Mouse (Mus musculus) CH12.LX (cell line): ENCODE measurements at regions not wholly inside any gene's neighbourhood (a gene's known extent, or its start where the extent isn't known, plus 50 kb on each side); places are given as distances from the start of the nearest gene placed in this dataset.

Experiments used
- DNase-seq: peaks from one replicate; pipeline ENCODE4 v3.0.0-alpha.2; 2013; ENCODE audit errors: extremely low read depth
- H3K27ac ChIP-seq: 2 replicates; pipeline ENCODE4 v1.5.1; 2012; ENCODE audit warnings: low read depth, mild to moderate bottlenecking, control low read depth, moderate library complexity; ENCODE audit not compliant: insufficient read depth
- H3K27me3 ChIP-seq: replicated peaks from 2 replicates; pipeline ENCODE3; 2012; ENCODE audit warnings: inconsistent platforms
- H3K36me3 ChIP-seq, 2 experiments: replicated peaks in 1 of 2; 2 replicates each; pipeline versions ENCODE3 to v1.6.1; 2012; ENCODE audit warnings: inconsistent platforms in 1 of 2, low read length in 1 of 2, mild to moderate bottlenecking in 1 of 2, mixed read lengths in 1 of 2, moderate library complexity in 1 of 2; ENCODE audit not compliant: control insufficient read depth in 1 of 2, insufficient read depth in 1 of 2
- H3K4me1 ChIP-seq, 2 experiments: 2 replicates each; pipeline ENCODE4 v1.6.1; 2012; ENCODE audit warnings: inconsistent platforms in 1 of 2, moderate library complexity in 1 of 2; ENCODE audit not compliant: insufficient read depth in 2 of 2, control insufficient read depth in 1 of 2
- H3K4me2 ChIP-seq: 2 replicates; pipeline ENCODE4 v1.6.1; 2012; ENCODE audit warnings: low read depth, mild to moderate bottlenecking, control low read depth; ENCODE audit not compliant: poor library complexity, insufficient read depth, severe bottlenecking
- H3K4me3 ChIP-seq, 3 experiments: fragments of 150-350 bp in 1 of 3; sonication (generic) in 1 of 3; replicated peaks in 1 of 3; 2 replicates each; pipeline versions ENCODE3 to v1.5.1; 2011 to 2012; ENCODE audit warnings: low read depth in 2 of 3, low read length in 2 of 3, mild to moderate bottlenecking in 2 of 3, moderate library complexity in 2 of 3, control low read depth in 1 of 3, improper control_type of control experiment in 1 of 3, inconsistent platforms in 1 of 3, mixed read lengths in 1 of 3; ENCODE audit not compliant: poor library complexity in 1 of 3
- H3K79me2 ChIP-seq: replicated peaks from 2 replicates; pipeline ENCODE4 v1.6.1; 2012; ENCODE audit warnings: mild to moderate bottlenecking, moderate library complexity; ENCODE audit not compliant: control insufficient read depth, poor library complexity, insufficient read depth, severe bottlenecking; ENCODE audit errors: extremely low read depth
- H3K9ac ChIP-seq: 2 replicates; pipeline ENCODE4 v1.6.1; 2012; ENCODE audit warnings: low read depth, mild to moderate bottlenecking, control low read depth, moderate library complexity; ENCODE audit not compliant: insufficient read depth
- H3K9me3 ChIP-seq: replicated peaks from 2 replicates; pipeline ENCODE3; 2012; ENCODE audit warnings: low read length, inconsistent platforms, mixed read lengths
- BHLHE40 ChIP-seq: IDR thresholded peaks from 2 replicates; pipeline ENCODE4 v1.6.1; 2011; ENCODE audit warnings: mild to moderate bottlenecking, low read depth, low read length, improper control_type of control experiment
- CHD1 ChIP-seq: IDR thresholded peaks from 2 replicates; pipeline ENCODE4 v1.6.1; 2012; ENCODE audit warnings: low read depth, low read length, improper control_type of control experiment, inconsistent platforms
- CTCF ChIP-seq, 2 experiments: IDR thresholded peaks in 1 of 2; conservative IDR thresholded peaks in 1 of 2; 2 replicates each; pipeline ENCODE4 v1.5.1; 2011 to 2012; ENCODE audit warnings: low read depth in 2 of 2, low read length in 2 of 2, improper control_type of control experiment in 1 of 2, inconsistent platforms in 1 of 2, mild to moderate bottlenecking in 1 of 2, moderate library complexity in 1 of 2
- E2F4 ChIP-seq: IDR thresholded peaks from 2 replicates; pipeline ENCODE4 v1.6.1; 2011; ENCODE audit warnings: low read depth, low read length, improper control_type of control experiment; ENCODE audit not compliant: insufficient replicate concordance
- ELF1 ChIP-seq: IDR thresholded peaks from 2 replicates; pipeline ENCODE4 v1.6.1; 2014; ENCODE audit warnings: low read depth, mild to moderate bottlenecking, inconsistent platforms, low read length, improper control_type of control experiment
- IRF4 ChIP-seq: IDR thresholded peaks from 2 replicates; pipeline ENCODE4 v1.6.1; 2014; ENCODE audit warnings: low read depth, mild to moderate bottlenecking, inconsistent platforms, low read length, improper control_type of control experiment
- JUN ChIP-seq: IDR thresholded peaks from 2 replicates; pipeline ENCODE4 v1.6.1; 2011; ENCODE audit warnings: low read depth, mild to moderate bottlenecking, low read length, improper control_type of control experiment, moderate library complexity; ENCODE audit not compliant: insufficient read depth
- KAT2A ChIP-seq: IDR thresholded peaks from 2 replicates; pipeline ENCODE4 v1.6.1; 2012; ENCODE audit warnings: low read length, improper control_type of control experiment, inconsistent platforms; ENCODE audit not compliant: insufficient replicate concordance
- MAFK ChIP-seq: IDR thresholded peaks from 2 replicates; pipeline ENCODE4 v1.6.1; 2011; ENCODE audit warnings: low read length, improper control_type of control experiment; ENCODE audit not compliant: insufficient replicate concordance
- MAX ChIP-seq: IDR thresholded peaks from 2 replicates; pipeline ENCODE4 v1.6.1; 2011; ENCODE audit warnings: low read length, improper control_type of control experiment
- MEF2A ChIP-seq: IDR thresholded peaks from 2 replicates; pipeline ENCODE4 v1.6.1; 2014; ENCODE audit warnings: low read depth, mild to moderate bottlenecking, inconsistent platforms, low read length, improper control_type of control experiment, borderline replicate concordance
- MYC ChIP-seq: IDR thresholded peaks from 2 replicates; pipeline ENCODE4 v1.6.1; 2011; ENCODE audit warnings: low read depth, mild to moderate bottlenecking, improper control_type of control experiment, low read length
- NELFE ChIP-seq: IDR thresholded peaks from 2 replicates; pipeline ENCODE4 v1.6.1; 2011; ENCODE audit warnings: low read depth, low read length, improper control_type of control experiment
- PAX5 ChIP-seq: IDR thresholded peaks from 2 replicates; pipeline ENCODE4 v1.6.1; 2012; ENCODE audit warnings: low read length, inconsistent platforms, mixed read lengths
- POLR2A ChIP-seq: IDR thresholded peaks from 2 replicates; pipeline ENCODE4 v1.6.1; 2011; ENCODE audit warnings: low read depth, mild to moderate bottlenecking, improper control_type of control experiment, low read length
- POLR2AphosphoS2 ChIP-seq: IDR thresholded peaks from 2 replicates; pipeline ENCODE4 v1.6.1; 2011; ENCODE audit warnings: low read depth, low read length, improper control_type of control experiment
- RAD21 ChIP-seq: IDR thresholded peaks from 2 replicates; pipeline ENCODE4 v1.6.1; 2011; ENCODE audit warnings: low read depth, mild to moderate bottlenecking, low read length, improper control_type of control experiment, moderate library complexity
- SMC3 ChIP-seq: IDR thresholded peaks from 2 replicates; pipeline ENCODE4 v1.6.1; 2011; ENCODE audit warnings: low read depth, low read length, improper control_type of control experiment
- TCF12 ChIP-seq: IDR thresholded peaks from 2 replicates; pipeline ENCODE4 v1.6.1; 2014; ENCODE audit warnings: low read depth, mild to moderate bottlenecking, inconsistent platforms, low read length, improper control_type of control experiment
- UBTF ChIP-seq: IDR thresholded peaks from 2 replicates; pipeline ENCODE4 v1.6.1; 2012; ENCODE audit warnings: low read depth, mild to moderate bottlenecking, inconsistent platforms, low read length, improper control_type of control experiment, moderate library complexity
- USF1 ChIP-seq: IDR thresholded peaks from 2 replicates; pipeline ENCODE4 v1.6.1; 2014; ENCODE audit warnings: low read depth, mild to moderate bottlenecking, inconsistent platforms, low read length, improper control_type of control experiment
- USF2 ChIP-seq: conservative IDR thresholded peaks from 2 replicates; pipeline ENCODE4 v1.6.1; 2011; ENCODE audit warnings: low read depth, low read length, improper control_type of control experiment
- dilution Hi-C: fragments of 300-500 bp; cut with MboI; formaldehyde crosslinking; loops from 2 replicates; pipeline ENCODE4 v1.14.3; 2020; ENCODE audit warnings: low sequenced_read_pairs; ENCODE audit not compliant: extremely low pct_unique_long_range_greater_than_20kb, extremely low pct_ligation_motif_present
- in situ Hi-C: fragments of 300-500 bp; cut with MboI; formaldehyde crosslinking; loops from 3 replicates; pipeline ENCODE4 v1.14.3; 2019; ENCODE audit warnings: low sequenced_read_pairs, low pct_ligation_motif_present, low pct_unique_long_range_greater_than_20kb, mixed read lengths

- Histone ChIP-seq H3K9ac (no peak overlapping the region), H3K4me3 (no peak overlapping the region), H3K36me3 (no peaks in the 10 kb centered on the region), H3K9me3 (no peaks in the 10 kb centered on the region), H3K27me3 (no peaks in the 10 kb centered on the region), H3K27ac (no peak overlapping the region), H3K79me2 (no peaks in the 10 kb centered on the region), H3K4me1 (no peaks in the 10 kb centered on the region), H3K4me2 (no peak overlapping the region)
- TF ChIP-seq SMC3: no peak
- TF ChIP-seq MYC: no peak
- TF ChIP-seq RAD21: no peak
- TF ChIP-seq ELF1: no peak
- no peak for TF ChIP-seq CTCF (conservative IDR thresholded peaks at IDR 0.05 in 1 of 2, IDR thresholded peaks at IDR 0.05 in 1 of 2; ENCODE audit: low read depth in 2 of 2, low read length in 2 of 2)
- TF ChIP-seq MAX: no peak
- TF ChIP-seq KAT2A: no peak
- no peak for TF ChIP-seq MEF2A
- TF ChIP-seq NELFE: no peak
- TF ChIP-seq IRF4: no peak
- in situ Hi-C loops (no loop called here), dilution Hi-C loops (no loop called here)
- DNase-seq: no peak
These were observed 90.5 kb upstream of the Cadps start for GRCm38 (mm10) chr14:12913421-12913820.

GRCm38 (mm10) chr14:12877337-12877662 lies 54.4 kb upstream of the Cadps start:
- no peaks in the 10 kb centered on the region for H3K36me3 ChIP-seq
- no peak overlapping the region for H3K27ac ChIP-seq
- TF ChIP-seq BHLHE40: no peak
- H3K4me2 ChIP-seq: no peak overlapping the region
- no peak for DNase-seq
- no peak overlapping the region for H3K9ac ChIP-seq
- in situ Hi-C loops: no loop called here
- no peak overlapping the region for H3K4me3 ChIP-seq
- H3K4me1 ChIP-seq: no peaks in the 10 kb centered on the region
- H3K9me3 ChIP-seq: no peaks in the 10 kb centered on the region
- H3K79me2 ChIP-seq: no peaks in the 10 kb centered on the region
- dilution Hi-C loops: no loop called here
- no peaks in the 10 kb centered on the region for H3K27me3 ChIP-seq

- no peak for TF ChIP-seq USF2
- no peak for TF ChIP-seq JUN
- TF ChIP-seq POLR2A: no peak
- TF ChIP-seq E2F4: no peak
- no peak for TF ChIP-seq POLR2AphosphoS2
- TF ChIP-seq TCF12: no peak
- no peak for TF ChIP-seq UBTF
- TF ChIP-seq CHD1: no peak
- TF ChIP-seq MAFK: no peak
- TF ChIP-seq PAX5: no peak
- TF ChIP-seq MYC: no peak
- no peak for TF ChIP-seq USF1
- no peak for TF ChIP-seq IRF4
- no peak for TF ChIP-seq RAD21
These were observed 53.8 kb upstream of the Cadps start for GRCm38 (mm10) chr14:12876417-12877336.

More at GRCm38 (mm10) chr14:12876417-12877336, 53.8 kb upstream of the Cadps start:
- dilution Hi-C loops: no loop called here
- in situ Hi-C loops: no loop called here
- no peak overlapping the region for H3K4me3 ChIP-seq
- no peaks in the 10 kb centered on the region for H3K9me3 ChIP-seq
- H3K79me2 ChIP-seq: no peaks in the 10 kb centered on the region
- H3K4me2 ChIP-seq: no peak overlapping the region
- H3K27me3 ChIP-seq: no peaks in the 10 kb centered on the region
- no peak overlapping the region for H3K27ac ChIP-seq
- no peak overlapping the region for H3K9ac ChIP-seq
- DNase-seq: no peak
- no peaks in the 10 kb centered on the region for H3K36me3 ChIP-seq
- H3K4me1 ChIP-seq: no peaks in the 10 kb centered on the region
